Mouse (Mus musculus) layer of hippocampus, adult 18-20 months (tissue): ENCODE data around the gene Fyn. TPM values are rescaled to one million over a fixed set of nuclear protein-coding genes. Genes with fewer than 3 reads are reported as not detected.

Source experiments
- DNase-seq, 2 experiments: peaks; one replicate each; pipeline ENCODE4 v3.0.0; 2022; ENCODE audit warnings: low spot score in 2 of 2
- total RNA-seq, 2 experiments: library from RNA; stranded (reverse); gene quantifications; 2 replicates each; pipeline ENCODE4 v1.2.3; 2021

Gene Fyn
- total RNA-seq, 2 experiments from 2014 or later: 115 to 118 TPM

- no peak for DNase-seq
Observed at GRCm38 (mm10) chr10:39505621-39506020, 137.0 kb downstream of the Fyn start.

- DNase-seq: no peak
Observed at GRCm38 (mm10) chr10:39506353-39506752, 137.7 kb downstream of the Fyn start.

GRCm38 (mm10) chr10:39506831-39507230 is 138.2 kb downstream of the Fyn start:
- no peak for DNase-seq

GRCm38 (mm10) chr10:39508801-39509200 is 140.1 kb downstream of the Fyn start:
- DNase-seq: no peak

GRCm38 (mm10) chr10:39509937-39510336 is 141.3 kb downstream of the Fyn start:
- no peak for DNase-seq

- peak; percentile 74 to 88 for DNase-seq
Observed at GRCm38 (mm10) chr10:39512631-39513314, 144.1 kb downstream of the Fyn start.

GRCm38 (mm10) chr10:39514916-39515315 is 146.3 kb downstream of the Fyn start:
- DNase-seq: no peak

GRCm38 (mm10) chr10:39516541-39517133 is 148.0 kb downstream of the Fyn start:
- DNase-seq: no peak

GRCm38 (mm10) chr10:39517375-39517774 is 148.7 kb downstream of the Fyn start:
- no peak for DNase-seq

- no peak for DNase-seq
Observed at GRCm38 (mm10) chr10:39518232-39518631, 149.6 kb downstream of the Fyn start.

GRCm38 (mm10) chr10:39518859-39519258 is 150.2 kb downstream of the Fyn start:
- no peak for DNase-seq

GRCm38 (mm10) chr10:39520123-39520989 is 151.7 kb downstream of the Fyn start:
- peak in 1 of 2 experiments; percentile 79 for DNase-seq

- DNase-seq: no peak
Observed at GRCm38 (mm10) chr10:39521327-39521726, 152.7 kb downstream of the Fyn start.

GRCm38 (mm10) chr10:39521861-39522391 is 153.3 kb downstream of the Fyn start:
- DNase-seq: no peak

GRCm38 (mm10) chr10:39522857-39523614 is 154.4 kb downstream of the Fyn start:
- no peak for DNase-seq

- no peak for DNase-seq
Observed at GRCm38 (mm10) chr10:39524355-39524754, 155.7 kb downstream of the Fyn start.

GRCm38 (mm10) chr10:39525431-39525830 is 156.8 kb downstream of the Fyn start:
- no peak for DNase-seq

GRCm38 (mm10) chr10:39527113-39527512 is 158.5 kb downstream of the Fyn start:
- DNase-seq: no peak

GRCm38 (mm10) chr10:39529179-39529578 is 160.5 kb downstream of the Fyn start:
- DNase-seq: no peak

GRCm38 (mm10) chr10:39532008-39532740 is 163.5 kb downstream of the Fyn start:
- no peak for DNase-seq
